Mouse (Mus musculus): Measurements from ENCODE around the gene Gm17124.

Gm17124 gene

GRCm38 (mm10) chr14:42599782-42600181 is at the start of gene Gm17124:
Gm17124 (minus strand) TSS chr14:42599882.
- in situ Hi-C loops (cut with MboI, MseI), result loop anchor here (5.0 to 10.0 kb wide), 5 partner anchors 342 to 1605 kb away; no protein-coding TSS in a partner anchor

DNA sequence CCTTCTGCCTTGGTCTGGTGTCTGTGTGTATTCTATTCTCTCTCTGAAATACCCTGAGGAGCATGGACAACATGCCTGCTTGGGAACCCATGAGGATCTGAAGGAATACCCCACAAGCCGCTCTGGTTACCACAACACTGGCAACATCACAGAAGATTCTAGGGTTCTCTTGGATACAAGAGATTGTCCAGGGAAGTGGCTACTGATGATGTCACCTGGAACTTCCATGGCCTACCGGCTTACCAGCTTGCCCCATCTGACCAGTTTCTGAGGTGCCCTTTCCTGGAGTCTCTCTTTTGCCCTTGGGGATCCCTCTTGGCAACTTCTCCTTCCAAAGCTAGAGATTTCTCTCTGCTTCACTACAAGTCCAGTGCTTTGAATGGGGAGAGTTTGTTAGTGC is 42.1 kb upstream of the Gm17124 start, which contains the start of gene Gm3633:
Gene Gm3633, minus strand, starts transcription at position 101 of the 400 bp plus-strand sequence.
- in situ Hi-C loops (cut with MboI, MseI), result loop anchor here in 1 of 2 experiments (5.0 kb wide), 2 partner anchors 345 to 940 kb away; partner anchors contain the start of genes Gm8068 and Gm9611
